Mouse (Mus musculus) heart, postnatal 0 days (tissue): Measurements from ENCODE around the gene Ddx21. TPM values are rescaled to one million over a fixed set of nuclear protein-coding genes. Genes with fewer than 3 reads are reported as not detected.

Source experiments
- ATAC-seq: fragments of 200-750 bp; cut with Nextera tagmentation; 2 replicates; pipeline ENCODE4 v1.8.0; 2017; ENCODE audit warnings: low read depth, moderate number of reproducible peaks, moderate library complexity; ENCODE audit not compliant: insufficient read depth
- DNase-seq: peaks from one replicate; pipeline ENCODE4 v3.0.0-alpha.2; 2016; ENCODE audit warnings: low spot score
- H3K27ac ChIP-seq: fragments of 300-500 bp; sonication (generic); 2 replicates; pipeline ENCODE4 v1.5.1; 2014; ENCODE audit warnings: low read depth, mild to moderate bottlenecking
- H3K27me3 ChIP-seq: fragments of 300-500 bp; sonication (generic); 2 replicates; pipeline ENCODE4 v1.6.1; 2014; ENCODE audit warnings: low read length, mixed read lengths; ENCODE audit not compliant: control insufficient read depth, insufficient read depth
- H3K36me3 ChIP-seq: fragments of 300-500 bp; sonication (generic); replicated peaks from 2 replicates; pipeline ENCODE4 v1.6.1; 2014; ENCODE audit warnings: low read length, mixed read lengths; ENCODE audit not compliant: control insufficient read depth, insufficient read depth
- H3K4me1 ChIP-seq: fragments of 300-500 bp; sonication (generic); 2 replicates; pipeline ENCODE4 v1.6.1; 2014; ENCODE audit warnings: antibody characterized with exemption; ENCODE audit not compliant: control insufficient read depth, insufficient read depth
- H3K4me2 ChIP-seq: fragments of 300-500 bp; sonication (generic); 2 replicates; pipeline ENCODE4 v1.6.1; 2014; ENCODE audit warnings: low read depth, mild to moderate bottlenecking, low read length, moderate library complexity
- H3K4me3 ChIP-seq: fragments of 300-500 bp; sonication (generic); 2 replicates; pipeline ENCODE4 v1.5.1; 2014; ENCODE audit warnings: low read depth, low read length
- H3K9ac ChIP-seq: fragments of 300-500 bp; sonication (generic); replicated peaks from 2 replicates; pipeline ENCODE4 v1.6.1; 2014; ENCODE audit warnings: low read depth, low read length, mixed read lengths
- H3K9me3 ChIP-seq: fragments of 300-500 bp; sonication (generic); replicated peaks from 2 replicates; pipeline ENCODE4 v1.6.1; 2016; ENCODE audit warnings: low read length; ENCODE audit not compliant: control insufficient read depth
- CTCF ChIP-seq: IDR thresholded peaks from 2 replicates; pipeline ENCODE4 v1.5.1; 2016; ENCODE audit warnings: antibody characterized with exemption, control low read depth, low read depth
- EP300 ChIP-seq: IDR thresholded peaks from 2 replicates; pipeline ENCODE4 v1.6.1; 2016; ENCODE audit warnings: antibody characterized with exemption, low read depth
- WGBS: fragments of 180-500 bp; shearing (Covaris S2); extraction: QIAGEN DNeasy Blood & Tissue Kit; methylation state at CpG from one replicate; pipeline ENCODE4 v1.1.7; 2014; 5-methylcytosine and 5-hydroxymethylcytosine counted together
- polyA plus RNA-seq: library from polyadenylated mRNA; unstranded; fragments of >200 nt; fragmentation: Nextera tagmentation; extraction: Ambion mirVana; gene quantifications from 2 replicates; pipeline ENCODE4 v1.2.1, GENCODE M21; 2015
- total RNA-seq: library from RNA; depleted of rRNA; stranded (reverse); fragments of >200 nt; gene quantifications from 2 replicates; pipeline ENCODE4 v1.2.3, GENCODE M21; 2014; ENCODE audit warnings: low replicate concordance; rRNA removed

The Ddx21 gene
- total RNA-seq (11.4 and 12.1 TPM in 2 replicates), polyA plus RNA-seq (7.2 and 8.8 TPM in 2 replicates)

DNA sequence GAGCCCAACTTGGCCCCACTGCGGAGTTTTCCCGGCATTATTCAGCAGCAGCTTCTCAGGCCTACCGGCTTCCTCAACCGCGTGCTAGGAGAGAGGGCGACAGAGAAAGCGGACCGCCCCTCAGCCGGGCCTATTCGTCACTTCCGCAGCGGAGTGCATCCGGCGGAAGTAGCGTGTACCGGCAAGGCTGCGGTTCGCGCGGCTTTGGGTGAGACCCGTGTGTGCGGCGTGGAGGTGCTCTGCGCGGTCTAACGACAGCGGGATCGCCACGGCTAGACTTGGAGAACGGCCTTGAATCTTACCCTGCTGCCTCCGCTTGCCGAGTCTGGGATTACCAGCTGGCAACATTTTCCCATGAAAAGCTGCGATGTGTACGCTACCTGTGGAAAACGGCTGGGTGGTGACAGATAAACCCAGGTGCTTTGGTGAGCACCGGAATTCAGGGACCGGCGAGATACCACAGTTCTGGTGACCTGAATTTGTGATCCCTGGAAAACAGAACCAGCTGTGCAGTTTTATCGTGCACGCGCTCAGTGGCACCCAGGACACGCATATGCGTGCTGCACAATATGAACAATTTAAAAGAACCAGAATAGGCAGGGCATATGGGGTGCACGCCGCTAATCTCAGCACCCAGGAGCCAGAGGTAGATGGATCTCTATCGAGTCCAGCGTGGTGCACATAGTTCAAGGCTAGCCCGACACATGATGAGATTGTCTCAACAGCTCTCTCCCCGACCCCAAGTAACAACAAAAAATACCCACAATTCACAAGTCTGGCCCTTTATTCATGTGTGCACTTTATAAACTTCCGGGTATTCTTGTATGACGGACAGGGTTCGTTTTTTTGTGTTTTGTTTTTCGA is at the start of gene Ddx21:
Ddx21 (minus strand) TSS at position 105 of the 864 bp plus-strand sequence.
- Histone ChIP-seq H3K27me3 (no peaks in the 10 kb centered on the region), H3K36me3 (peaks cover 12% of the 10 kb centered on the region), H3K4me2 (peak within 1 kb of the TSS; percentile 99), H3K9ac (peak within 1 kb of the TSS; percentile 64), H3K27ac (peak within 1 kb of the TSS; percentile 87), H3K4me1 (peaks cover 5% of the 10 kb centered on the region; the same call in 1 of the 2 replicates), H3K4me3 (peak within 1 kb of the TSS; percentile 88), H3K9me3 (no peaks in the 10 kb centered on the region)
- 4% methylated on average over 53 of the region's 53 CpGs for WGBS
- DNase-seq (peak; percentile 89), ATAC-seq (peak; percentile 97)
- TF ChIP-seq CTCF (no peak), EP300 (peak; percentile 70; the same call in 1 of the 2 replicates)

DNA sequence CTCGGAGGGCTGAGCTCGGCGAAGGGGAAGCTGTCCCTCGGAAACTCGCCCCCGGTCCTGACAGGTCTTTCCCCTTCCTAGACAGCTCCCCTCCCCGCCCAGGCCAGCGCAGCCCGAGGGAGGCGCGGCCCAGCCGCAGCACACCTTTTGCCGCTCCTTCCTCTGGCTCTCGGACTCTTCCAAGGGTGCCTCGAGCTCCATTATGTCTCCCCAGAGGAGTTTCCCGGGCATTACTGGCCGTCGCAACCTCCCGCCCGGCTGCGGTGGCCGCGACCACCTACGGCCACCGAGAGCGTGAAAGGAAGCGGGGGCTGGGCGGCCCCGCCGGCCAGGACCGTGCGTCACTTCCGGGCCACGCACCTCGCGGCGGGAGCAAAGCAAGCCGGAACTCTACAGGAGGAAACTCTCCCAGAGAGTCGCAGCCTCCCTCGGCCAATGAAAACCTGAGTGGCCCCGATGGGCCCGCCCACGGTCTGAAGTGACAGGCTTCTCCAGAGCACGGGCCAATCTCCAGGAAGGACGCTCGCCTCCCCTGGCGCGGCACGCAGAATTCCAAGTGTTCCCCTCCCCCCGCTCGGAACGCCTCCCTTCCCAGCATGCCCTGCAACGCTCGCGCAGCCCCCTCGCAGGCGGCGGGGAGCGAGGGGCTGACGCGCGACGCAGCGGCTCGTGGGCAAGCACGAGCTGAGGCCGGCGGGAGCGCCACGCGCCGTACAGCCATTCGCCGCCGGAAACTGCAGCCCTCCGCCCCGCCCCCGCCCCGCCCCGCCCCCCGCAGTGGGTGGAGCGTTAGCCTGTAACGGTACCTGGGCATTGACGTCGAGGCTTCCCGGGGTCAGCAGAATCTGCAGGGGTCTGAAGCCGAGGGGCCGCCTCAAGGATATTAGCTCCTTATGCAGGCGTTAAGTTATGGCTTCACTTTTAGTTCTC is 49.1 kb upstream of the Ddx21 start, which contains the start of gene Ddx50:
Ddx50 (minus strand) TSS at position 338 of the 930 bp plus-strand sequence.
- peak; percentile 100 for DNase-seq
- peak; percentile 98 for ATAC-seq
- 1% methylated on average over 82 of the region's 89 CpGs for WGBS
- peaks cover 16% of the 10 kb centered on the region for H3K4me1 ChIP-seq
- H3K36me3 ChIP-seq = peaks cover 11% of the 10 kb centered on the region
- TF ChIP-seq EP300 (peak; percentile 98), CTCF (no peak)
- H3K9me3 ChIP-seq = no peaks in the 10 kb centered on the region
- H3K9ac ChIP-seq = peak within 1 kb of the TSS; percentile 89
- H3K27ac ChIP-seq = peak within 1 kb of the TSS; percentile 95
- H3K27me3 ChIP-seq = no peaks in the 10 kb centered on the region
- peak within 1 kb of the TSS; percentile 69 for H3K4me3 ChIP-seq
- peak within 1 kb of the TSS; percentile 87 for H3K4me2 ChIP-seq

GRCm38 (mm10) chr10:62650358-62650782 is 48.3 kb upstream of the Ddx21 start:
- peaks cover 16% of the 10 kb centered on the region for H3K4me1 ChIP-seq
- TF ChIP-seq CTCF (no peak), EP300 (no peak)

GRCm38 (mm10) chr10:62604161-62604560 is 2.1 kb upstream of the Ddx21 start:
- Histone ChIP-seq H3K36me3 (no peaks in the 10 kb centered on the region), H3K27ac (no peak overlapping the region), H3K9me3 (no peaks in the 10 kb centered on the region), H3K4me1 (peaks cover 5% of the 10 kb centered on the region; the same call in 1 of the 2 replicates), H3K27me3 (no peaks in the 10 kb centered on the region), H3K4me3 (no peak overlapping the region), H3K9ac (no peak overlapping the region), H3K4me2 (no peak overlapping the region)
- TF ChIP-seq CTCF (no peak), EP300 (no peak)
- DNase-seq = no peak
- WGBS = 68% methylated on average over 3 of the region's 3 CpGs
- no peak for ATAC-seq

More at GRCm38 (mm10) chr10:62650358-62650782, 48.3 kb upstream of the Ddx21 start:
- no peak for ATAC-seq
- no peaks in the 10 kb centered on the region for H3K9me3 ChIP-seq
- peak overlapping the region; percentile 89 for H3K9ac ChIP-seq
- peak overlapping the region; percentile 87 for H3K4me2 ChIP-seq
- under 1% methylated on average over 17 of the region's 17 CpGs for WGBS
- peak overlapping the region; percentile 69 for H3K4me3 ChIP-seq
- peak; percentile 24 for DNase-seq
- H3K27me3 ChIP-seq = no peaks in the 10 kb centered on the region
- H3K36me3 ChIP-seq = peaks cover 16% of the 10 kb centered on the region
- peak overlapping the region; percentile 95 for H3K27ac ChIP-seq
